Mouse (Mus musculus) embryonic facial prominence, embryonic 13.5 days (tissue): ENCODE results near the gene Sae1. TPM values are rescaled to one million over a fixed set of nuclear protein-coding genes. Genes with fewer than 3 reads are reported as not detected.

Experiments used
- ATAC-seq: fragments of 200-750 bp; cut with Nextera tagmentation; 2 replicates; pipeline ENCODE4 v1.8.0; 2017; ENCODE audit warnings: low read depth; ENCODE audit not compliant: insufficient number of reproducible peaks, insufficient read depth, low FRiP score, low TSS enrichment
- H3K27ac ChIP-seq: fragments of 300-500 bp; sonication (generic); 2 replicates; pipeline ENCODE4 v1.5.1; 2015; ENCODE audit warnings: moderate library complexity, mild to moderate bottlenecking, inconsistent platforms
- H3K27me3 ChIP-seq: fragments of 300-500 bp; sonication (generic); 2 replicates; pipeline ENCODE4 v1.6.1; 2015; ENCODE audit warnings: mild to moderate bottlenecking, inconsistent platforms
- H3K36me3 ChIP-seq: fragments of 300-500 bp; sonication (generic); 2 replicates; pipeline ENCODE4 v1.6.1; 2015; ENCODE audit warnings: mild to moderate bottlenecking, inconsistent platforms
- H3K4me1 ChIP-seq: fragments of 300-500 bp; sonication (generic); 2 replicates; pipeline ENCODE4 v1.6.1; 2015; ENCODE audit warnings: inconsistent platforms
- H3K4me2 ChIP-seq: fragments of 300-500 bp; sonication (generic); 2 replicates; pipeline ENCODE4 v1.6.1; 2015; ENCODE audit warnings: moderate library complexity, mild to moderate bottlenecking, inconsistent platforms
- H3K4me3 ChIP-seq: fragments of 300-500 bp; sonication (generic); 2 replicates; pipeline ENCODE4 v1.5.1; 2015; ENCODE audit warnings: mild to moderate bottlenecking, inconsistent platforms
- H3K9ac ChIP-seq: fragments of 300-500 bp; sonication (generic); 2 replicates; pipeline ENCODE4 v1.6.1; 2015; ENCODE audit warnings: mild to moderate bottlenecking, inconsistent platforms
- H3K9me3 ChIP-seq: fragments of 300-500 bp; sonication (generic); 2 replicates; pipeline ENCODE4 v1.6.1; 2016; ENCODE audit warnings: inconsistent platforms
- WGBS: fragments of 180-500 bp; shearing (Covaris S2); methylation state at CpG from one replicate; pipeline ENCODE4 v1.1.7; 2015; ENCODE audit warnings: mixed read lengths; 5-methylcytosine and 5-hydroxymethylcytosine counted together
- polyA plus RNA-seq: library from polyadenylated mRNA; unstranded; fragments of >200 nt; fragmentation: Nextera tagmentation; extraction: Ambion mirVana; gene quantifications from 2 replicates; pipeline ENCODE4 v1.2.1, GENCODE M21; 2015

The Sae1 gene
- polyA plus RNA-seq, 1 experiment from 2014 or later: 373 TPM

- Histone ChIP-seq H3K4me2 (peak within 1 kb of the TSS; percentile 64), H3K36me3 (peaks cover 30% of the 10 kb centered on the region), H3K4me3 (peak within 1 kb of the TSS; percentile 64), H3K9ac (peak within 1 kb of the TSS; percentile 80), H3K4me1 (peaks cover 15% of the 10 kb centered on the region), H3K27me3 (no peaks in the 10 kb centered on the region), H3K27ac (peak within 1 kb of the TSS; percentile 98), H3K9me3 (no peaks in the 10 kb centered on the region)
- peak; percentile 89 for ATAC-seq
- 1% methylated on average over 70 of the region's 70 CpGs for WGBS
These were observed 101.3 kb downstream of the Sae1 start, which contains the start of gene Ccdc9 for GRCm38 (mm10) chr7:16286026-16286961. Ccdc9 (minus strand) TSS chr7:16286795.

- H3K4me3 ChIP-seq: peak overlapping the region; percentile 64
- H3K27me3 ChIP-seq: no peaks in the 10 kb centered on the region
- no peaks in the 10 kb centered on the region for H3K9me3 ChIP-seq
- H3K4me2 ChIP-seq: peak overlapping the region; percentile 64
- H3K4me1 ChIP-seq: peaks cover 15% of the 10 kb centered on the region
- WGBS: 4% methylated on average over 14 of the region's 14 CpGs
- H3K36me3 ChIP-seq: peaks cover 38% of the 10 kb centered on the region
- peak overlapping the region; percentile 37; the same call in 1 of the 2 replicates for H3K9ac ChIP-seq
- peak overlapping the region; percentile 98 for H3K27ac ChIP-seq
- peak; percentile 52 for ATAC-seq
These were observed 102.1 kb downstream of the Sae1 start for GRCm38 (mm10) chr7:16285450-16286025.

DNA sequence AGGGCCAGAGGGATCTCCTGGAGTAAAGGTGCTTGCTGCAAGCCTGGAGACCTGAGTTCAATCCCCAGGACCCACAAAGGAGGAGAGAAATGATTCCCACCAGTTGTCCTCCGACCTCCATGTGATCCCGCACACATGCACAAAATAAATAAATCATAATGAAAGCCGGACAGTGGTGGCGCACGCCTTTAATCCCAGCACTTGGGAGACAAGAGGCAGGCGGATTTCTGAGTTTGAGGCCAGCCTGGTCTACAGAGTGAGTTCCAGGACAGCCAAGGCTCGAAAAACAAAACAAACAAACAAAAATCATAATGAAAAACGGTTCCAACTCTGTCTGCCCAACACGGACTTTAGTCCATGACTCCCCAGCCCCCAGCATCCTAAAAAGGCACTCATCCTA lies 102.7 kb downstream of the Sae1 start:
- Histone ChIP-seq H3K36me3 (peaks cover 44% of the 10 kb centered on the region), H3K27me3 (no peaks in the 10 kb centered on the region), H3K27ac (peak overlapping the region; percentile 98), H3K9me3 (no peaks in the 10 kb centered on the region), H3K4me3 (peak overlapping the region; percentile 64), H3K4me2 (peak overlapping the region; percentile 64), H3K9ac (peak overlapping the region; percentile 37; the same call in 1 of the 2 replicates), H3K4me1 (peaks cover 15% of the 10 kb centered on the region)
- 70% methylated on average over 9 of the region's 9 CpGs for WGBS
- ATAC-seq: no peak

DNA sequence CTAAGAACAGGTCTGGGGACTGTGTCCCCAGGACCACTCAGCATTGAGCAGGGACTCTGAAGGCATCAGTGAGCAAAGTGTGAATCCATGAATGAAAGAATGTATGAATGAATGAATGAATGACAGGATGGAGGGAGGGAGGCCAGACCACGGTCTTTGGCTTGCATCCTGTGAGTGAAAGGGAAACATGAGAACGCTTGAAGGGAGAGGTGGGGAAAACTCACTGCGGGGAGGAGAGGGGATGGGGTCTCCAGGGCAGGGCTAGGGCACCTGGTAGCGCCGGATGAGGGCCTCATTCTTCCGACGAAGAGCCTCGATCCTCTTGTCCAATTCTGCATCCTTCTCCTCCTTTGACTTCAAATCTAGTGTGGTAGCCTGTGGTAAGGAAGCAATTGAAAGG lies 103.6 kb downstream of the Sae1 start:
- no peaks in the 10 kb centered on the region for H3K9me3 ChIP-seq
- H3K9ac ChIP-seq: no peak overlapping the region
- no peak overlapping the region for H3K27ac ChIP-seq
- H3K36me3 ChIP-seq: peaks cover 51% of the 10 kb centered on the region
- H3K4me2 ChIP-seq: no peak overlapping the region
- no peak for ATAC-seq
- H3K4me1 ChIP-seq: peaks cover 15% of the 10 kb centered on the region
- whole genome bisulfite sequencing: 89% methylated on average over 8 of the region's 8 CpGs
- H3K4me3 ChIP-seq: no peak overlapping the region
- H3K27me3 ChIP-seq: no peaks in the 10 kb centered on the region

DNA sequence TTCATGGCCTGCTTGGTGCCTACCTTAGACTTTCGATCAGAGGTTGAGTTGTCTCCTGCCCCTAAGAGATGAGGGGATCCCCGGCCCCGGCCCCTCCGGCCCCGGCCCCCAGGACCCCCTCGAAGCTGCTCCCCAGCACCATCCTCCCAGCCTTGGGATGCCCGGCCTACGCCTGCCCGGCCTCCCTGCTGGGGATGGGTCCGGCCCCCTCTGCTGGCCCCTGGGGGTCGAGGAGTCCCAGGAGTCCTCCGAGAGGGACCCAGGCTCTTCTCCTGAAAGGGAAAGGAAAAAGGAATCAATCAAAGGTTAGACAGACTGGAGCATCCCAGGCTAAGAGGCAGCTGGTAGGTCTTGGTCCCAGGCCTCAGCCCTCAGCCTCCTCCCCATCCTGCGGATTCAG lies 105.3 kb downstream of the Sae1 start:
- H3K9me3 ChIP-seq: no peaks in the 10 kb centered on the region
- 94% methylated on average over 8 of the region's 13 CpGs for WGBS
- no peak overlapping the region for H3K4me2 ChIP-seq
- H3K4me3 ChIP-seq: no peak overlapping the region
- H3K4me1 ChIP-seq: peaks cover 15% of the 10 kb centered on the region
- H3K27me3 ChIP-seq: no peaks in the 10 kb centered on the region
- no peak overlapping the region for H3K9ac ChIP-seq
- H3K27ac ChIP-seq: no peak overlapping the region
- no peak for ATAC-seq
- peaks cover 67% of the 10 kb centered on the region for H3K36me3 ChIP-seq

DNA sequence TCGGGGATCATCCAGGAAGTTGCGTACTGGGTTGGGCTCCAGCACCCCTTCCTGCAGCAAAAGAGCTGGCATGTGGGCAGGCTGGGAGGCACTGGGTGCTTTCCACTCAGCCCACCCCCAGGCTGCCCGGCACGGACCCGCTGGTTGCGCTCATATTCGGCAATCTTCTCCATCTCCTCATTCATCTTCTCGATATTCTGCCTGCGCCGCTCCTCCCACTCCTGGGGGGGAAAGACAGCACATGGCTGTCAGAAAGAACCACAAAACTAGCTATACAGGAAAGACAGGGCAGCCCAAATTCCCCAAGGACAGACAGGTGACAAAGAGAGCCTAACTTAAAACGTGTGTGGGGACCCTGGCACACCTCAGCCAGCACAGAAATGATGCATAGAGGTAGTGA lies 106.9 kb downstream of the Sae1 start:
- 85% methylated on average over 11 of the region's 11 CpGs for WGBS

DNA sequence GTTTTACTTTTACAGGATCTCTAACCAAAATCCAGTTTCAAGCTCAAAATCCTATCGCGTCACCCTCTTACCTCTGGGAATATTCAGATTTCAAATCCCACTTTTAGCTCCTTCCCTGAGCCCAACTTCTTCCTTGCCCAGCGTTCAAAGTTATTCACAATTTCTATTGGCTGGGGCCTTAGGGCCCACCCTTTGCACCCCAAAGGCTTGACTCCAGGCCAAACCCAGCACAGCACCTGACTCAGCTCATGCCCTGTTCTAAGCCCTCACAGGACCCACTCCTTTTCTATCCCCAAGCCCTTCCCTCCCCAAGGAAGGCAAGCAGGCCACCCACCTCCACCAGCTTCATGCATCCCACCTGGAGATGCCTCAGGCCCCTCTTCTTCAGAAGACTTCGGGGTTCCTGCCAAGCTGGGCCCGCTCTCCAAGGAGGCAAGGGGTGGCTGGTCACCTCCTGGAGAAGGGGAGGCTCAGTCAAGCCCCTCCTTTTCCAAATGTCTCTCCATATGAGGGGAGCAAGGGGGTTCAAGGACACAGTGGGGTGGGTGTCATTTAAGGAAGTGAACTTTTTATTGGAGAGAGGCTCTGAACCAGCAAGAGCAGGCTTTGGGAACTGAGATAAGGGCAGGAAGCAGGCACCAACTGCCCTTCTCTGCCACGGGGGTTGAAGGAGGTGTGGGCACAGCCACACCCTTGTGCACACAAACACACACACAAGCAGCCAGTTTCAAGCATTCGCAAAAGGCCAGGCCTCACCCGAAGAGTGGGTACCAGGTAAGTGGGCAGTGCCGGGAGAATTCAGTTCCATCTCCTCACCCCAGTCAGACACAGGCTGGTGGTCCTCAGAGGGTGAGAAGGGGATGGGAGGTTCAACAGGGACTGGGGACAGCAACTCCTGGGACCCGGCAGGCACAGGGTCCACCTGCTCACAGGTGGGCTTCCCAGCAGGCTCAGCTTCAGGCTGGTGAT lies 112.4 kb downstream of the Sae1 start:
- Histone ChIP-seq H3K27ac (no peak overlapping the region), H3K4me2 (peak overlapping the region; percentile 77)
- WGBS: 87% methylated on average over 10 of the region's 10 CpGs

More for the DNA sequence above, 106.9 kb downstream of the Sae1 start:
- H3K4me3 ChIP-seq: no peak overlapping the region
- peaks cover 15% of the 10 kb centered on the region for H3K4me1 ChIP-seq
- H3K9ac ChIP-seq: peak overlapping the region; percentile 11; the same call in 1 of the 2 replicates
- H3K36me3 ChIP-seq: peaks cover 84% of the 10 kb centered on the region
- H3K27me3 ChIP-seq: no peaks in the 10 kb centered on the region
- H3K9me3 ChIP-seq: no peaks in the 10 kb centered on the region
- no peak overlapping the region for H3K4me2 ChIP-seq
- no peak overlapping the region for H3K27ac ChIP-seq
- no peak for ATAC-seq

GRCm38 (mm10) chr7:16273766-16274140 lies 113.9 kb downstream of the Sae1 start:
- Histone ChIP-seq H3K36me3 (peaks cover 38% of the 10 kb centered on the region), H3K4me2 (peak overlapping the region; percentile 77), H3K4me3 (peak overlapping the region; percentile 68), H3K27me3 (no peaks in the 10 kb centered on the region), H3K9ac (peak overlapping the region; percentile 83), H3K27ac (peak overlapping the region; percentile 96), H3K9me3 (no peaks in the 10 kb centered on the region), H3K4me1 (peaks cover 29% of the 10 kb centered on the region)
- peak; percentile 32 for ATAC-seq
- under 1% methylated on average over 18 of the region's 18 CpGs for WGBS

More for the DNA sequence above, 112.4 kb downstream of the Sae1 start:
- no peaks in the 10 kb centered on the region for H3K9me3 ChIP-seq
- peaks cover 29% of the 10 kb centered on the region for H3K4me1 ChIP-seq
- H3K9ac ChIP-seq: no peak overlapping the region; the same call in 1 of the 2 replicates
- H3K27me3 ChIP-seq: no peaks in the 10 kb centered on the region
- ATAC-seq: no peak
- peaks cover 51% of the 10 kb centered on the region for H3K36me3 ChIP-seq
- H3K4me3 ChIP-seq: no peak overlapping the region

- Histone ChIP-seq H3K4me2 (peak within 1 kb of the TSS; percentile 77), H3K9ac (peak within 1 kb of the TSS; percentile 83), H3K27ac (peak within 1 kb of the TSS; percentile 96), H3K27me3 (no peaks in the 10 kb centered on the region), H3K4me3 (peak within 1 kb of the TSS; percentile 68), H3K4me1 (peaks cover 29% of the 10 kb centered on the region), H3K9me3 (no peaks in the 10 kb centered on the region), H3K36me3 (peaks cover 33% of the 10 kb centered on the region)
- peak; percentile 78 for ATAC-seq
- WGBS: under 1% methylated on average over 49 of the region's 49 CpGs
These were observed 114.4 kb downstream of the Sae1 start, which contains the start of gene Inafm1 for GRCm38 (mm10) chr7:16273081-16273765. Inafm1 (minus strand) TSS chr7:16273617.

GRCm38 (mm10) chr7:16272681-16273080 lies 114.9 kb downstream of the Sae1 start:
- Histone ChIP-seq H3K9ac (peak overlapping the region; percentile 83), H3K4me3 (peak overlapping the region; percentile 68), H3K9me3 (no peaks in the 10 kb centered on the region), H3K4me2 (peak overlapping the region; percentile 77), H3K36me3 (peaks cover 28% of the 10 kb centered on the region), H3K27me3 (no peaks in the 10 kb centered on the region), H3K27ac (peak overlapping the region; percentile 96), H3K4me1 (peaks cover 29% of the 10 kb centered on the region)
- under 1% methylated on average over 46 of the region's 46 CpGs for WGBS
- peak; percentile 74 for ATAC-seq
